Mouse (Mus musculus): ENCODE data around the gene Naa25. TPM values are rescaled to one million over a fixed set of nuclear protein-coding genes. Genes with fewer than 3 reads are reported as not detected.

Gene Naa25
- polyA plus RNA-seq, 1 experiment from 2014 or later, result 49.7 TPM

- ATAC-seq (ENCODE audit: low FRiP score, low TSS enrichment), result no peak
- 84% methylated on average over 13 of the region's 13 CpGs for WGBS
- H3K27me3 ChIP-seq (ENCODE audit: control insufficient read depth, insufficient read depth, low read length), result no peaks in the 10 kb centered on the region
- no peak overlapping the region for H3K4me3 ChIP-seq (ENCODE audit: low read length)
- H3K4me1 ChIP-seq (ENCODE audit: control insufficient read depth, insufficient read depth, low read length), result peaks cover 24% of the 10 kb centered on the region
- H3K9ac ChIP-seq (ENCODE audit: low read depth, low read length), result no peak overlapping the region; the same call in 1 of the 2 replicates
- peaks cover 10% of the 10 kb centered on the region for H3K36me3 ChIP-seq (ENCODE audit: control insufficient read depth, insufficient read depth, low read length)
- H3K9me3 ChIP-seq (ENCODE audit: control insufficient read depth, low read length), result no peaks in the 10 kb centered on the region
- H3K27ac ChIP-seq (ENCODE audit: low read depth, low read length), result peak overlapping the region; percentile 26; the same call in 1 of the 2 replicates
- no peak overlapping the region for H3K4me2 ChIP-seq (replicated peaks; ENCODE audit: low read depth, low read length)
Measured at GRCm38 (mm10) chr5:121453743-121454502, 56.2 kb downstream of the Naa25 start.

- no peak overlapping the region for H3K9ac ChIP-seq (ENCODE audit: low read depth, low read length)
- H3K4me3 ChIP-seq (ENCODE audit: low read length), result no peak overlapping the region
- peak overlapping the region; percentile 26; the same call in 1 of the 2 replicates for H3K27ac ChIP-seq (ENCODE audit: low read depth, low read length)
- WGBS, result 87% methylated on average over 3 of the region's 3 CpGs
- H3K4me1 ChIP-seq (ENCODE audit: control insufficient read depth, insufficient read depth, low read length), result peaks cover 24% of the 10 kb centered on the region
- H3K4me2 ChIP-seq (replicated peaks; ENCODE audit: low read depth, low read length), result no peak overlapping the region
- H3K36me3 ChIP-seq (ENCODE audit: control insufficient read depth, insufficient read depth, low read length), result peaks cover 6% of the 10 kb centered on the region
- no peak for ATAC-seq (ENCODE audit: low FRiP score, low TSS enrichment)
- H3K27me3 ChIP-seq (ENCODE audit: control insufficient read depth, insufficient read depth, low read length), result no peaks in the 10 kb centered on the region
- H3K9me3 ChIP-seq (ENCODE audit: control insufficient read depth, low read length), result no peaks in the 10 kb centered on the region
Measured at GRCm38 (mm10) chr5:121454503-121454782, 56.7 kb downstream of the Naa25 start.

- WGBS, result 65% methylated on average over 9 of the region's 9 CpGs
- Histone ChIP-seq H3K4me1 (ENCODE audit: control insufficient read depth, insufficient read depth, low read length) (peaks cover 20% of the 10 kb centered on the region), H3K27ac (ENCODE audit: low read depth, low read length) (no peak overlapping the region), H3K4me2 (replicated peaks; ENCODE audit: low read depth, low read length) (no peak overlapping the region), H3K36me3 (ENCODE audit: control insufficient read depth, insufficient read depth, low read length) (no peaks in the 10 kb centered on the region), H3K27me3 (ENCODE audit: control insufficient read depth, insufficient read depth, low read length) (no peaks in the 10 kb centered on the region), H3K9me3 (ENCODE audit: control insufficient read depth, low read length) (no peaks in the 10 kb centered on the region), H3K4me3 (ENCODE audit: low read length) (no peak overlapping the region), H3K9ac (ENCODE audit: low read depth, low read length) (no peak overlapping the region)
- no peak for ATAC-seq (ENCODE audit: low FRiP score, low TSS enrichment)
Measured at GRCm38 (mm10) chr5:121455510-121456265, 58.0 kb downstream of the Naa25 start.

- no peak overlapping the region for H3K4me2 ChIP-seq (replicated peaks; ENCODE audit: low read depth, low read length)
- no peak overlapping the region for H3K9ac ChIP-seq (ENCODE audit: low read depth, low read length)
- no peaks in the 10 kb centered on the region for H3K4me1 ChIP-seq (ENCODE audit: control insufficient read depth, insufficient read depth, low read length)
- no peaks in the 10 kb centered on the region for H3K9me3 ChIP-seq (ENCODE audit: control insufficient read depth, low read length)
- no peak for ATAC-seq (ENCODE audit: low FRiP score, low TSS enrichment)
- WGBS, result 73% methylated on average over 4 of the region's 4 CpGs
- no peaks in the 10 kb centered on the region for H3K27me3 ChIP-seq (ENCODE audit: control insufficient read depth, insufficient read depth, low read length)
- H3K36me3 ChIP-seq (ENCODE audit: control insufficient read depth, insufficient read depth, low read length), result no peaks in the 10 kb centered on the region
- H3K4me3 ChIP-seq (ENCODE audit: low read length), result no peak overlapping the region
- H3K27ac ChIP-seq (ENCODE audit: low read depth, low read length), result no peak overlapping the region
Measured at GRCm38 (mm10) chr5:121461339-121462170, 63.8 kb downstream of the Naa25 start.

- H3K4me1 ChIP-seq (ENCODE audit: control insufficient read depth, insufficient read depth, low read length), result no peaks in the 10 kb centered on the region
- H3K4me2 ChIP-seq (replicated peaks; ENCODE audit: low read depth, low read length), result no peak overlapping the region
- no peak for ATAC-seq (ENCODE audit: low FRiP score, low TSS enrichment)
- H3K9me3 ChIP-seq (ENCODE audit: control insufficient read depth, low read length), result no peaks in the 10 kb centered on the region
- H3K4me3 ChIP-seq (ENCODE audit: low read length), result no peak overlapping the region
- no peaks in the 10 kb centered on the region for H3K36me3 ChIP-seq (ENCODE audit: control insufficient read depth, insufficient read depth, low read length)
- no peak overlapping the region for H3K27ac ChIP-seq (ENCODE audit: low read depth, low read length)
- no peaks in the 10 kb centered on the region for H3K27me3 ChIP-seq (ENCODE audit: control insufficient read depth, insufficient read depth, low read length)
- 32% methylated on average over 1 of the region's 1 CpGs for whole genome bisulfite sequencing
- no peak overlapping the region for H3K9ac ChIP-seq (ENCODE audit: low read depth, low read length)
Measured at GRCm38 (mm10) chr5:121462171-121462502, 64.4 kb downstream of the Naa25 start.

- Histone ChIP-seq H3K4me3 (ENCODE audit: low read length) (no peak overlapping the region), H3K27ac (ENCODE audit: low read depth, low read length) (no peak overlapping the region), H3K27me3 (ENCODE audit: control insufficient read depth, insufficient read depth, low read length) (no peaks in the 10 kb centered on the region), H3K9ac (ENCODE audit: low read depth, low read length) (no peak overlapping the region), H3K9me3 (ENCODE audit: control insufficient read depth, low read length) (no peaks in the 10 kb centered on the region), H3K36me3 (ENCODE audit: control insufficient read depth, insufficient read depth, low read length) (no peaks in the 10 kb centered on the region), H3K4me1 (ENCODE audit: control insufficient read depth, insufficient read depth, low read length) (no peaks in the 10 kb centered on the region), H3K4me2 (replicated peaks; ENCODE audit: low read depth, low read length) (no peak overlapping the region)
- ATAC-seq (ENCODE audit: low FRiP score, low TSS enrichment), result no peak
- 57% methylated on average over 5 of the region's 5 CpGs for WGBS
Measured at GRCm38 (mm10) chr5:121462967-121463366, 65.2 kb downstream of the Naa25 start.

- Histone ChIP-seq H3K4me2 (replicated peaks; ENCODE audit: low read depth, low read length) (no peak overlapping the region), H3K27ac (ENCODE audit: low read depth, low read length) (peak overlapping the region; percentile 12; the same call in 1 of the 2 replicates), H3K36me3 (ENCODE audit: control insufficient read depth, insufficient read depth, low read length) (no peaks in the 10 kb centered on the region), H3K4me3 (ENCODE audit: low read length) (no peak overlapping the region), H3K9ac (ENCODE audit: low read depth, low read length) (no peak overlapping the region), H3K27me3 (ENCODE audit: control insufficient read depth, insufficient read depth, low read length) (no peaks in the 10 kb centered on the region), H3K9me3 (ENCODE audit: control insufficient read depth, low read length) (no peaks in the 10 kb centered on the region), H3K4me1 (ENCODE audit: control insufficient read depth, insufficient read depth, low read length) (no peaks in the 10 kb centered on the region)
- 53% methylated on average over 5 of the region's 5 CpGs for WGBS
- no peak for ATAC-seq (ENCODE audit: low FRiP score, low TSS enrichment)
Measured at GRCm38 (mm10) chr5:121463601-121464250, 66.0 kb downstream of the Naa25 start.

GRCm38 (mm10) chr5:121469566-121469965 lies 71.8 kb downstream of the Naa25 start:
- Histone ChIP-seq H3K4me1 (ENCODE audit: control insufficient read depth, insufficient read depth, low read length) (no peaks in the 10 kb centered on the region), H3K27me3 (ENCODE audit: control insufficient read depth, insufficient read depth, low read length) (no peaks in the 10 kb centered on the region), H3K9ac (ENCODE audit: low read depth, low read length) (no peak overlapping the region), H3K4me3 (ENCODE audit: low read length) (no peak overlapping the region), H3K9me3 (ENCODE audit: control insufficient read depth, low read length) (no peaks in the 10 kb centered on the region), H3K27ac (ENCODE audit: low read depth, low read length) (no peak overlapping the region), H3K4me2 (replicated peaks; ENCODE audit: low read depth, low read length) (no peak overlapping the region), H3K36me3 (ENCODE audit: control insufficient read depth, insufficient read depth, low read length) (no peaks in the 10 kb centered on the region)
- 21% methylated on average over 3 of the region's 3 CpGs for WGBS
- no peak for ATAC-seq (ENCODE audit: low FRiP score, low TSS enrichment)

Measured in kidney, embryonic 14.5 days (tissue).